Mouse (Mus musculus) bone marrow macrophage, adult 2 months (primary cell): ENCODE measurements around the gene Tspan14.

ENCODE experiments used
- CTCF ChIP-seq: IDR thresholded peaks from 2 replicates; pipeline ENCODE4 v1.5.1; 2012; ENCODE audit warnings: low read depth, mild to moderate bottlenecking, low read length, moderate library complexity
- POLR2A ChIP-seq: IDR thresholded peaks from 2 replicates; pipeline ENCODE4 v1.6.1; 2012; ENCODE audit warnings: mild to moderate bottlenecking, low read depth, low read length, borderline replicate concordance

GRCm38 (mm10) chr14:40955146-40955545, 11.5 kb downstream of the Tspan14 start:
- TF ChIP-seq CTCF (no peak), POLR2A (no peak)
